Mouse (Mus musculus) hindbrain, postnatal 0 days (tissue): ENCODE data around the gene Ahdc1. TPM values are rescaled to one million over a fixed set of nuclear protein-coding genes. Genes with fewer than 3 reads are reported as not detected.

Source experiments
- ATAC-seq: fragments of 200-750 bp; cut with Nextera tagmentation; 2 replicates; pipeline ENCODE4 v1.8.0; 2017; ENCODE audit warnings: mild to moderate bottlenecking, moderate TSS enrichment, moderate library complexity
- DNase-seq: peaks from one replicate; pipeline ENCODE4 v3.0.0-alpha.2; 2015; ENCODE audit warnings: low spot score
- H3K27ac ChIP-seq: fragments of 300-500 bp; sonication (generic); 2 replicates; pipeline ENCODE4 v1.5.1; 2014; ENCODE audit warnings: mild to moderate bottlenecking
- H3K27me3 ChIP-seq: fragments of 300-500 bp; sonication (generic); 2 replicates; pipeline ENCODE4 v1.6.1; 2014; ENCODE audit warnings: low read length, mixed read lengths; ENCODE audit not compliant: insufficient read depth
- H3K36me3 ChIP-seq: fragments of 300-500 bp; sonication (generic); 2 replicates; pipeline ENCODE4 v1.6.1; 2014; ENCODE audit warnings: low read length, mixed read lengths; ENCODE audit not compliant: insufficient read depth
- H3K4me1 ChIP-seq: fragments of 300-500 bp; sonication (generic); 2 replicates; pipeline ENCODE4 v1.6.1; 2014; ENCODE audit warnings: antibody characterized with exemption, low read length, mixed read lengths; ENCODE audit not compliant: insufficient read depth
- H3K4me2 ChIP-seq: fragments of 300-500 bp; sonication (generic); 2 replicates; pipeline ENCODE4 v1.6.1; 2014; ENCODE audit warnings: low read depth, mild to moderate bottlenecking, low read length, moderate library complexity, mixed read lengths
- H3K4me3 ChIP-seq: fragments of 300-500 bp; sonication (generic); 2 replicates; pipeline ENCODE4 v1.5.1; 2014; ENCODE audit warnings: low read length
- H3K9ac ChIP-seq: fragments of 300-500 bp; sonication (generic); replicated peaks from 2 replicates; pipeline ENCODE4 v1.6.1; 2014; ENCODE audit warnings: mild to moderate bottlenecking, low read length, moderate library complexity, mixed read lengths
- H3K9me3 ChIP-seq: fragments of 300-500 bp; sonication (generic); 2 replicates; pipeline ENCODE4 v1.6.1; 2016; ENCODE audit warnings: low read length, mixed read lengths
- CTCF ChIP-seq: IDR thresholded peaks from 2 replicates; pipeline ENCODE4 v1.5.1; 2016; ENCODE audit warnings: antibody characterized with exemption, control low read depth, low read depth
- WGBS: fragments of 180-500 bp; shearing (Covaris S2); extraction: QIAGEN DNeasy Blood & Tissue Kit; methylation state at CpG from one replicate; pipeline ENCODE4 v1.1.7; 2014; 5-methylcytosine and 5-hydroxymethylcytosine counted together
- polyA plus RNA-seq: library from polyadenylated mRNA; unstranded; fragments of >200 nt; fragmentation: Nextera tagmentation; extraction: Ambion mirVana; gene quantifications from 2 replicates; pipeline ENCODE4 v1.2.1, GENCODE M21; 2015
- total RNA-seq: library from RNA; depleted of rRNA; stranded (reverse); fragments of >200 nt; gene quantifications from 2 replicates; pipeline ENCODE4 v1.2.3, GENCODE M21; 2014

The Ahdc1 gene
- total and polyA plus RNA-seq, 2 experiments from 2014 or later: 10.8 to 106 TPM

GRCm38 (mm10) chr4:133023636-133024035 lies 12.6 kb downstream of the Ahdc1 start:
- Histone ChIP-seq H3K9me3 (no peaks in the 10 kb centered on the region), H3K9ac (no peak overlapping the region), H3K27ac (peak overlapping the region; percentile 12; the same call in 1 of the 2 replicates), H3K4me2 (no peak overlapping the region; the same call in 1 of the 2 replicates), H3K4me3 (no peak overlapping the region), H3K4me1 (peaks cover 62% of the 10 kb centered on the region), H3K36me3 (no peaks in the 10 kb centered on the region; the same call in 1 of the 2 replicates), H3K27me3 (no peaks in the 10 kb centered on the region)
- 54% methylated on average over 6 of the region's 6 CpGs for WGBS
- DNase-seq (peak; percentile 65), ATAC-seq (no peak)
- no peak for TF ChIP-seq CTCF

- Histone ChIP-seq H3K4me1 (peaks cover 59% of the 10 kb centered on the region), H3K36me3 (no peaks in the 10 kb centered on the region; the same call in 1 of the 2 replicates), H3K27ac (peak overlapping the region; percentile 56; the same call in 1 of the 2 replicates), H3K9ac (no peak overlapping the region), H3K9me3 (no peaks in the 10 kb centered on the region), H3K4me2 (no peak overlapping the region), H3K27me3 (no peaks in the 10 kb centered on the region), H3K4me3 (no peak overlapping the region)
- 21% methylated on average over 3 of the region's 4 CpGs for WGBS
- DNase-seq (peak; percentile 51), ATAC-seq (no peak)
- no peak for TF ChIP-seq CTCF
These were observed 13.3 kb downstream of the Ahdc1 start for GRCm38 (mm10) chr4:133024404-133024803.

GRCm38 (mm10) chr4:133024969-133025685 lies 14.1 kb downstream of the Ahdc1 start:
- Histone ChIP-seq H3K4me3 (no peak overlapping the region), H3K4me2 (no peak overlapping the region), H3K36me3 (no peaks in the 10 kb centered on the region), H3K9ac (no peak overlapping the region; the same call in 1 of the 2 replicates), H3K27ac (peak overlapping the region; percentile 56; the same call in 1 of the 2 replicates), H3K9me3 (no peaks in the 10 kb centered on the region), H3K4me1 (peaks cover 56% of the 10 kb centered on the region), H3K27me3 (no peaks in the 10 kb centered on the region)
- TF ChIP-seq CTCF: no peak
- DNase-seq (peak; percentile 65), ATAC-seq (peak; percentile 25; the same call in 1 of the 2 replicates)
- 9% methylated on average over 7 of the region's 10 CpGs for WGBS

GRCm38 (mm10) chr4:133026272-133026671 lies 15.2 kb downstream of the Ahdc1 start:
- Histone ChIP-seq H3K9ac (no peak overlapping the region), H3K9me3 (no peaks in the 10 kb centered on the region), H3K27me3 (no peaks in the 10 kb centered on the region), H3K4me3 (no peak overlapping the region), H3K27ac (peak overlapping the region; percentile 56; the same call in 1 of the 2 replicates), H3K36me3 (no peaks in the 10 kb centered on the region), H3K4me2 (no peak overlapping the region), H3K4me1 (peaks cover 45% of the 10 kb centered on the region)
- TF ChIP-seq CTCF: no peak
- 51% methylated on average over 10 of the region's 10 CpGs for WGBS
- DNase-seq (no peak), ATAC-seq (no peak)

GRCm38 (mm10) chr4:133026826-133027375 lies 15.8 kb downstream of the Ahdc1 start:
- Histone ChIP-seq H3K4me1 (peaks cover 39% of the 10 kb centered on the region), H3K36me3 (no peaks in the 10 kb centered on the region), H3K4me2 (no peak overlapping the region), H3K9me3 (no peaks in the 10 kb centered on the region), H3K4me3 (no peak overlapping the region), H3K9ac (no peak overlapping the region), H3K27ac (0 out of 2 replicates have a peak overlapping the region, but pooled peaks have one; percentile 56), H3K27me3 (no peaks in the 10 kb centered on the region)
- ATAC-seq: no peak
- 18% methylated on average over 2 of the region's 2 CpGs for WGBS
- peak; percentile 66 for TF ChIP-seq CTCF
- DNase-seq: no peak

- Histone ChIP-seq H3K4me3 (no peak overlapping the region), H3K4me2 (no peak overlapping the region), H3K9me3 (no peaks in the 10 kb centered on the region), H3K36me3 (no peaks in the 10 kb centered on the region), H3K9ac (no peak overlapping the region), H3K4me1 (peaks cover 30% of the 10 kb centered on the region), H3K27ac (no peak overlapping the region), H3K27me3 (no peaks in the 10 kb centered on the region)
- DNase-seq (no peak), ATAC-seq (no peak)
- TF ChIP-seq CTCF: no peak
- 68% methylated on average over 10 of the region's 10 CpGs for WGBS
These were observed 16.7 kb downstream of the Ahdc1 start for GRCm38 (mm10) chr4:133027721-133028120.

GRCm38 (mm10) chr4:133028193-133028592 lies 17.1 kb downstream of the Ahdc1 start:
- 94% methylated on average over 6 of the region's 6 CpGs for WGBS
- Histone ChIP-seq H3K9ac (no peak overlapping the region), H3K4me3 (no peak overlapping the region), H3K27me3 (no peaks in the 10 kb centered on the region), H3K4me2 (no peak overlapping the region), H3K4me1 (peaks cover 26% of the 10 kb centered on the region), H3K36me3 (no peaks in the 10 kb centered on the region), H3K9me3 (no peaks in the 10 kb centered on the region), H3K27ac (no peak overlapping the region)
- ATAC-seq (no peak), DNase-seq (no peak)
- no peak for TF ChIP-seq CTCF
